19 mouse cellular contexts compared by ENCODE assay signal in genomic region chr5:54343432-54343831, GRCm38 (mm10).
DNase-seq lines count a peak whose midpoint lies in the region; ATAC-seq and TF ChIP-seq lines count a peak whose summit lies in the region.
"Had no signal": no experiment of that assay in that cellular context is flagged by ENCODE, and none has a peak within 500 bp of the region (broad histone marks: within the 10 kb centered on the region; RNA-seq: fewer than 3 reads in every experiment).

No protein-coding gene starts in this region.

- no peaks in the 10 kb centered on the region for H3K27me3 ChIP-seq in limb, embryonic 10.5 days (ENCODE audit: low read depth, poor library complexity, severe bottlenecking)
- H3K27me3 ChIP-seq in limb, embryonic 14.5 days (ENCODE audit: control insufficient read depth, insufficient read depth, low read length): no peaks in the 10 kb centered on the region
- no peaks in the 10 kb centered on the region for H3K27me3 ChIP-seq in hindbrain, embryonic 11.5 days (ENCODE audit: control insufficient read depth, insufficient read depth, low read length)
- H3K27me3 ChIP-seq in forebrain, postnatal 0 days (ENCODE audit: insufficient read depth, low read length): no peaks in the 10 kb centered on the region
- H3K27me3 ChIP-seq: CH12.LX; embryonic facial prominence, embryonic 12.5 days; forebrain, embryonic 15.5 days; heart, embryonic 12.5 days; hindbrain, embryonic 13.5 days; intestine, embryonic 15.5 days had no signal

- DNase-seq in gastrocnemius, adult 2 months: peak; percentile 15
- no peak for DNase-seq in gastrocnemius, postnatal 25 days
- peak; percentile 73 for DNase-seq in forelimb bud, embryonic 11.5 days (ENCODE audit: low read depth, low spot score)
- peak; percentile 33 for DNase-seq in limb, embryonic 10.5 days (ENCODE audit: low spot score)
- DNase-seq in limb, embryonic 14.5 days (ENCODE audit: low spot score): no peak
- no peak for DNase-seq in hindbrain, embryonic 11.5 days (ENCODE audit: low spot score)
- no peak for DNase-seq in forebrain, postnatal 0 days
- DNase-seq: adrenal gland, postnatal 14 days; cerebellum, adult 11-12 months; cerebellum, adult 9-11 months had no signal

- H3K4me1 ChIP-seq in limb, embryonic 10.5 days: peaks cover 17% of the 10 kb centered on the region
- peaks cover 8% of the 10 kb centered on the region; the same call in 1 of the 2 replicates for H3K4me1 ChIP-seq in limb, embryonic 14.5 days (ENCODE audit: control insufficient read depth, insufficient read depth, low read length)
- H3K4me1 ChIP-seq in hindbrain, embryonic 11.5 days (replicated peaks; ENCODE audit: control insufficient read depth, insufficient read depth, low read length): no peaks in the 10 kb centered on the region
- H3K4me1 ChIP-seq in forebrain, postnatal 0 days (ENCODE audit: insufficient read depth): no peaks in the 10 kb centered on the region
- H3K4me1 ChIP-seq: embryonic facial prominence, embryonic 12.5 days; forebrain, embryonic 15.5 days; heart, embryonic 12.5 days; hindbrain, embryonic 13.5 days; intestine, embryonic 15.5 days had no signal

- H3K9ac ChIP-seq in limb, embryonic 14.5 days (ENCODE audit: low read depth, low read length, severe bottlenecking): no peak overlapping the region
- no peak overlapping the region for H3K9ac ChIP-seq in hindbrain, embryonic 11.5 days (ENCODE audit: low read depth, low read length)
- H3K9ac ChIP-seq in forebrain, postnatal 0 days: no peak overlapping the region
- H3K9ac ChIP-seq: embryonic facial prominence, embryonic 12.5 days; forebrain, embryonic 15.5 days; heart, embryonic 12.5 days; hindbrain, embryonic 13.5 days; intestine, embryonic 15.5 days had no signal

- H3K36me3 ChIP-seq in limb, embryonic 10.5 days: no peaks in the 10 kb centered on the region
- no peaks in the 10 kb centered on the region for H3K36me3 ChIP-seq in limb, embryonic 14.5 days (ENCODE audit: control insufficient read depth, insufficient read depth, low read length)
- no peaks in the 10 kb centered on the region for H3K36me3 ChIP-seq in hindbrain, embryonic 11.5 days (ENCODE audit: control insufficient read depth, insufficient read depth, low read length)
- no peaks in the 10 kb centered on the region for H3K36me3 ChIP-seq in forebrain, postnatal 0 days (ENCODE audit: insufficient read depth)
- H3K36me3 ChIP-seq: embryonic facial prominence, embryonic 12.5 days; forebrain, embryonic 15.5 days; heart, embryonic 12.5 days; hindbrain, embryonic 13.5 days; intestine, embryonic 15.5 days had no signal

- no peak overlapping the region for H3K4me3 ChIP-seq in gastrocnemius, adult 2 months
- H3K4me3 ChIP-seq in limb, embryonic 10.5 days: no peak overlapping the region
- no peak overlapping the region for H3K4me3 ChIP-seq in limb, embryonic 14.5 days (replicated peaks; ENCODE audit: low read length)
- no peak overlapping the region for H3K4me3 ChIP-seq in hindbrain, embryonic 11.5 days (ENCODE audit: low read depth, low read length)
- H3K4me3 ChIP-seq in forebrain, postnatal 0 days (ENCODE audit: low read depth, low read length): no peak overlapping the region
- H3K4me3 ChIP-seq: embryonic facial prominence, embryonic 12.5 days; forebrain, embryonic 15.5 days; heart, embryonic 12.5 days; hindbrain, embryonic 13.5 days; intestine, embryonic 15.5 days had no signal

- no peak overlapping the region for H3K4me2 ChIP-seq in limb, embryonic 14.5 days (replicated peaks; ENCODE audit: low read depth, low read length, severe bottlenecking)
- H3K4me2 ChIP-seq in hindbrain, embryonic 11.5 days (replicated peaks; ENCODE audit: low read depth, low read length): no peak overlapping the region
- no peak overlapping the region for H3K4me2 ChIP-seq in forebrain, postnatal 0 days (ENCODE audit: low read depth)
- H3K4me2 ChIP-seq: embryonic facial prominence, embryonic 12.5 days; forebrain, embryonic 15.5 days; heart, embryonic 12.5 days; hindbrain, embryonic 13.5 days; intestine, embryonic 15.5 days had no signal

- WGBS in limb, embryonic 10.5 days: 32% methylated on average over 3 of the region's 3 CpGs
- 18% methylated on average over 3 of the region's 3 CpGs for whole genome bisulfite sequencing in limb, embryonic 14.5 days
- 77% methylated on average over 3 of the region's 3 CpGs for WGBS in hindbrain, embryonic 11.5 days
- WGBS in forebrain, postnatal 0 days: 89% methylated on average over 3 of the region's 3 CpGs

- peak; percentile 57; the same call in 1 of the 2 replicates for ATAC-seq in limb, embryonic 14.5 days (ENCODE audit: low FRiP score, low read depth)
- no peak for ATAC-seq in hindbrain, embryonic 11.5 days (ENCODE audit: low FRiP score)
- no peak for ATAC-seq in forebrain, postnatal 0 days
- ATAC-seq: activated CD4-positive, CD25-positive, alpha-beta regulatory T cell, adult 4 months; forebrain, embryonic 15.5 days; hindbrain, postnatal 0 days; intestine, embryonic 15.5 days; Patski had no signal

- intact Hi-C loops in gastrocnemius, adult 2 months (cut with DNase I): no loop called here

- H3K9me3 ChIP-seq in limb, embryonic 10.5 days (replicated peaks): no peaks in the 10 kb centered on the region
- no peaks in the 10 kb centered on the region for H3K9me3 ChIP-seq in limb, embryonic 14.5 days (ENCODE audit: control insufficient read depth, low read length)
- H3K9me3 ChIP-seq in hindbrain, embryonic 11.5 days (ENCODE audit: control insufficient read depth, low read length): no peaks in the 10 kb centered on the region
- H3K9me3 ChIP-seq in forebrain, postnatal 0 days (ENCODE audit: low read length): no peaks in the 10 kb centered on the region
- H3K9me3 ChIP-seq: embryonic facial prominence, embryonic 12.5 days; forebrain, embryonic 15.5 days; hindbrain, embryonic 13.5 days; intestine, embryonic 15.5 days had no signal

- H3K27ac ChIP-seq in gastrocnemius, adult 2 months: no peak overlapping the region; the same call in 1 of the 2 replicates
- peak overlapping the region; percentile 56; the same call in 1 of the 2 replicates for H3K27ac ChIP-seq in limb, embryonic 10.5 days
- H3K27ac ChIP-seq in limb, embryonic 14.5 days (replicated peaks; ENCODE audit: low read depth, low read length): no peak overlapping the region
- H3K27ac ChIP-seq in hindbrain, embryonic 11.5 days (ENCODE audit: low read depth, low read length): no peak overlapping the region
- no peak overlapping the region for H3K27ac ChIP-seq in forebrain, postnatal 0 days (ENCODE audit: low read depth, low read length)
- H3K27ac ChIP-seq: embryonic facial prominence, embryonic 12.5 days; forebrain, embryonic 15.5 days; hindbrain, embryonic 13.5 days; hindbrain, postnatal 0 days; intestine, embryonic 15.5 days had no signal

- no peak for TF ChIP-seq CTCF in gastrocnemius, adult 2 months (IDR thresholded peaks at IDR 0.05)
- TF ChIP-seq CTCF in forebrain, postnatal 0 days (IDR thresholded peaks at IDR 0.05; ENCODE audit: low read depth): no peak

- TF ChIP-seq POLR2A in limb, embryonic 14.5 days (IDR thresholded peaks at IDR 0.05; ENCODE audit: borderline replicate concordance, extremely low read depth, insufficient read depth, insufficient read length): no peak

Comparison
In these comparisons a context has a peak if more than half of its experiments do, and no peak if none do; other contexts are left out.
1. DNase-seq: peak in gastrocnemius, adult 2 months (single experiment), forelimb bud, embryonic 11.5 days (single experiment) and limb, embryonic 10.5 days (single experiment); none in gastrocnemius, postnatal 25 days (single experiment), limb, embryonic 14.5 days (single experiment), hindbrain, embryonic 11.5 days (single experiment) and forebrain, postnatal 0 days (single experiment).